Mouse (Mus musculus): Measurements from ENCODE around the gene Dap. TPM values are rescaled to one million over a fixed set of nuclear protein-coding genes. Genes with fewer than 3 reads are reported as not detected.

The Dap gene
- polyA plus RNA-seq, 1 experiment from 2014 or later, result 32.9 TPM

DNA sequence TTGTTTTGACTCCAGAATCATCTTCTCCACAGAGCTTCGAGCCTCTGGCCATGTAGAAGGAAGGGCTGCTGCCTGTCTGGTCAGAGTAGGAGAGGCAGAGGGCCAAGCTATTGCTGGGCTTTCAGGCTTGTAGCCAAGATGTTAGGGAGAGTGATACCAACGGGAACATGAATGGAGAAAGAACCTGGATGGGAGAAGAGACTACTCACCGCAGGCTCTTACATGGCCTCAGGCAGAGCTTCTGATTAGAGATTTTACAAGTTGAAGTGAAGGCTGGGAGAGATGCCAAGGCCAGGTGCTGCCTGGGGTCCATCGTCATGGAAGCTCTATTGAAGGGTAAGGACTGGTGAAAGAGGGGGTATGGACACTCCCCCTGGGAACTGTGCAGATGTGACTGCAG, 54.0 kb downstream of the Dap start:
- Histone ChIP-seq H3K4me3 (no peak overlapping the region), H3K9me3 (replicated peaks) (no peaks in the 10 kb centered on the region), H3K27ac (replicated peaks) (no peak overlapping the region), H3K4me1 (0 out of 2 replicates have a peak, but pooled peaks cover 3% of the 10 kb centered on the region), H3K36me3 (no peaks in the 10 kb centered on the region), H3K27me3 (ENCODE audit: low read depth, poor library complexity, severe bottlenecking) (no peaks in the 10 kb centered on the region)
- WGBS, result 86% methylated on average over 4 of the region's 4 CpGs
- no peak for DNase-seq (ENCODE audit: low spot score)

DNA sequence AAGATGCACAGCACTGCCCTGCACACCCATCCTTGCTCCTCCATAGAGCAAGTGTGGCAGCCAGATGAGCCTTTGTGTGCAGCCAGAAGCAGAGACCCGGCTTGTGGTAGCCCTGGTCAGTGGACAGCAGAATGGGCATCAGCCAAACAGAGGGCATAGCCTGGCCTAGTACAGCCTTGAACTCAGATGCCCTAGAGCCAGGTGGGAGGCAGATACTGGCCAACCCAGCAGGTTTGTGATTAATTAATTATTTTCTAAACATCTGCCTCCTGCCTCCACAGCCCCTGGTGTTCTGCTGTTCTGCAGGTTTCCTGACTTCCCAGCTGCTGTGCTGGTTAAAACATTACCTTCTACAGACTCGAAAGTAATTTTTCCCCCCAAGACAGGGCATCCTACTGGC, 55.0 kb downstream of the Dap start:
- Histone ChIP-seq H3K36me3 (no peaks in the 10 kb centered on the region), H3K27ac (replicated peaks) (no peak overlapping the region), H3K4me3 (no peak overlapping the region), H3K4me1 (0 out of 2 replicates have a peak, but pooled peaks cover 3% of the 10 kb centered on the region), H3K27me3 (ENCODE audit: low read depth, poor library complexity, severe bottlenecking) (no peaks in the 10 kb centered on the region), H3K9me3 (replicated peaks) (no peaks in the 10 kb centered on the region)
- no peak for DNase-seq (ENCODE audit: low spot score)
- 77% methylated on average over 2 of the region's 2 CpGs for WGBS

DNA sequence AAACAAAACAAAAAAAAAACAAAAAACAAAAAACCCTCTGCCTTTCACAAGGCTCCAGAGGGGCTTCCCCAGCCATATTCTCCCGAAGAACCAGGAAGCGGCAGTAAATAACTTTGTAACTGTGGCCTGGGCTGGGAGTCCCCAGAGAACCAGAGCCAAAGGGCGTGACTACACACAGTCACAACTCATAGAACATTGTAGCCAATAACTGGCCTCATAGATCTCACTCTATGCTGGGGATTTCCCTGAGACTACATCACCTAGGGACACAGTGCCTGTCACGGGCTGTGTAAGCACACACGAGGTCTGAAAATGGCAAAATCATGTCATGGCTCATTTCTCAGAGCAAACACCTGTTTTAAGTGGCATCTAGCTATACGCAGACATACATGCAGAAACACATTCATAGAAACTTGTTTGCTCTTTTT, 55.5 kb downstream of the Dap start:
- no peaks in the 10 kb centered on the region for H3K36me3 ChIP-seq
- no peak overlapping the region for H3K4me3 ChIP-seq
- 91% methylated on average over 6 of the region's 6 CpGs for WGBS
- DNase-seq (ENCODE audit: low spot score), result no peak
- no peaks in the 10 kb centered on the region for H3K27me3 ChIP-seq (ENCODE audit: low read depth, poor library complexity, severe bottlenecking)
- no peaks in the 10 kb centered on the region for H3K9me3 ChIP-seq (replicated peaks)
- 0 out of 2 replicates have a peak, but pooled peaks cover 3% of the 10 kb centered on the region for H3K4me1 ChIP-seq
- H3K27ac ChIP-seq (replicated peaks), result no peak overlapping the region

DNA sequence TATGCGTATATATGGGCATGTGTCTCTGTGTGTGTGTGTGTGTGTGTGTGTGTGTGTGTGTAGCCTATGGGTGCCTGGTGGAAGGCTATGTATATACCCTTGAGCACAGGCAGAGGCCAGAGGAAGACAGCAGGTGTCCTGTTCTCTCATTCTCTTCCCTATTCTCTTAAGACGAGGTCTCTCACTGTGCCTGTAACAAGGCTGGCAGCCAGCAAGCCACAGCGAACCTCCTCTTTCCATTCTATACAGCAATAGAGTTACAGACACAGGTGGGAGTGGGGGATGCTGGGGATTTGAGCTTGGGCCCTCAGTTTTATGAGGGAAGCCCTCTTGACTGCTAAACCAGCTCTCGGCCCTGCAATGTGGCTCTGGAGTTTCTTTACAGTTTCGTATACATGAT, 55.9 kb downstream of the Dap start:
- H3K27ac ChIP-seq (replicated peaks), result no peak overlapping the region
- no peak overlapping the region for H3K4me3 ChIP-seq
- no peaks in the 10 kb centered on the region for H3K27me3 ChIP-seq (ENCODE audit: low read depth, poor library complexity, severe bottlenecking)
- no peaks in the 10 kb centered on the region for H3K36me3 ChIP-seq
- 78% methylated on average over 5 of the region's 5 CpGs for WGBS
- H3K9me3 ChIP-seq (replicated peaks), result no peaks in the 10 kb centered on the region
- H3K4me1 ChIP-seq, result 0 out of 2 replicates have a peak, but pooled peaks cover 3% of the 10 kb centered on the region
- no peak for DNase-seq (ENCODE audit: low spot score)

DNA sequence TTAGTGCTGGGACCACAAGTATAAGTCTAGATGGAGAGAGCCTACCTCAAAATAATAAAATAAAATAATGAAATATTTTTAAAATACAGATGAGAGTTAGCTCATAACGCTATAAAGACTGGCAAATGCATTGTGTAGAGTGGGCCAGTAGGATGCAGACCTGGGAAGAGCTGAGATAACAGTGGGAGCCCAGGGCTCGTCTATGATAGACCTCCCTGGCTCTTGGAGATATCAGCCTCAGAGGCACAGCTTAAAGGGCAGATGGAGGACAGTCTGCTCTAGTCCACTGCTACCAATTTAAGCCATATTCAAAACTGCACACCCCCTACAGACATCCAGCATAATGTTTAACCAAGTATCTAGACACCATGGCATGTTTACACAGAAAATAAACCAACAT, 56.6 kb downstream of the Dap start:
- WGBS, result 78% methylated on average over 2 of the region's 2 CpGs
- H3K36me3 ChIP-seq, result no peaks in the 10 kb centered on the region
- H3K27me3 ChIP-seq (ENCODE audit: low read depth, poor library complexity, severe bottlenecking), result no peaks in the 10 kb centered on the region
- H3K9me3 ChIP-seq (replicated peaks), result no peaks in the 10 kb centered on the region
- no peak overlapping the region for H3K4me3 ChIP-seq
- 0 out of 2 replicates have a peak, but pooled peaks cover 3% of the 10 kb centered on the region for H3K4me1 ChIP-seq
- H3K27ac ChIP-seq (replicated peaks), result no peak overlapping the region
- DNase-seq (ENCODE audit: low spot score), result no peak

DNA sequence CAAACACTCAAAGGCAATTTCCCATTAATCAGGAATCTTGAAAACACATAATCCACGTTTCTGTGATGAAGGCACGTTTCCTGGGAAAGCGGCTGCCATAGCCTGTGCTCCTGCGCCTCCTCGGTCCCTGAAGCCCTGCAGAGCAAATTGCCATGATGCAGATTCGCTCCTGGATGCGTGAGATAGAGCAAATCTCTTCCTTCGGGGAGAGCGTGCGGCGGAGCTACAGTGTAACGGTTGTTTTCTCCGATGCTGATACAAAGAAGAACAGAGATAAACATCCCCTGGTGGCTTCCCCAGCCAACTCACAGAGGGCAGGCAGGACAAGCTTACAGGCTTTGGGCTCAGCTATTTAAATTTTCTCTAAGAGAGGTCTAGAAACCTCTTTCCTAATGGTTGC, 57.7 kb downstream of the Dap start:
- no peaks in the 10 kb centered on the region for H3K36me3 ChIP-seq
- no peaks in the 10 kb centered on the region for H3K9me3 ChIP-seq (replicated peaks)
- H3K4me1 ChIP-seq, result 0 out of 2 replicates have a peak, but pooled peaks cover 3% of the 10 kb centered on the region
- DNase-seq (ENCODE audit: low spot score), result no peak
- H3K4me3 ChIP-seq, result no peak overlapping the region
- no peak overlapping the region for H3K27ac ChIP-seq (replicated peaks)
- WGBS, result 81% methylated on average over 13 of the region's 13 CpGs
- H3K27me3 ChIP-seq (ENCODE audit: low read depth, poor library complexity, severe bottlenecking), result no peaks in the 10 kb centered on the region

DNA sequence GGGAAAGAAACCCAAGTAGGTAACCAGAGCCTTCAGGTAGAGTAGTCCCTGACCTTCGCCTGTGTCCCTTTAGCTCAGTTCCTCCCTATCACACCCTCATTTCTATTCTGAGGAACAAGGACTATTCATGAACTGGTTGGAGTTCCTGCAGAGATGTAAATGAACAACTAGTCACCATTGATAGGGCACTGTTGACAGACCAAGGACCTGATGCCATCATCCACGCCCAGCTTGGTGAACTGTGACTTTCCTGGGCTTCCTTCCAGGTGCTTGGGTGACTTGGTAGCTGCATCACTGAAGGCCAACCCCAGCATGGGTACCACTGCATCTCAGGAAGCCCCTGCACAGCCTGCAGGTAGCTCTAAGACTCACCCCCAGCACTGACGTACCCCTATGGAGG, 58.2 kb downstream of the Dap start:
- Histone ChIP-seq H3K4me1 (0 out of 2 replicates have a peak, but pooled peaks cover 3% of the 10 kb centered on the region), H3K27me3 (ENCODE audit: low read depth, poor library complexity, severe bottlenecking) (no peaks in the 10 kb centered on the region), H3K27ac (replicated peaks) (no peak overlapping the region), H3K4me3 (no peak overlapping the region), H3K9me3 (replicated peaks) (no peaks in the 10 kb centered on the region), H3K36me3 (no peaks in the 10 kb centered on the region)
- no peak for DNase-seq (ENCODE audit: low spot score)
- WGBS, result 77% methylated on average over 3 of the region's 3 CpGs

DNA sequence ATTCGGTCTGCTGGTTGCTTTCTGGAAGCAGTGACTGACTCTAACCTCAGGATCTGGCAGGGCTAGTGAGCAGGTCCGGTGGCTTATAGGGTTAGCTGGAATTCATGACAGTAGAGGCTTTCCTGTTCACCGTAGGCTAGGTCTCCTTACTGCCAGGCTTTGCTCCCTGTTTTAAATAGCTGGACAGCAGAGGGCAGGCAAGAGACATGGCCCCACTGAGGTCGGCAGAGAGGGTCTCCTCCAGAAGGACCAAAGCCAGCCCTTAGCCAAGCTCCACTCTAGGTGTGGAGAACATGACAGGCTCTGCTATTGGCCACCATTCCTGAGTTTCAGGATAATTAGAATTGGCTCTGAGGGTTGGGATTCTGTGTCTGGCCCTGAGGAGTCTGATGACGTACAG, 60.0 kb downstream of the Dap start:
- Histone ChIP-seq H3K27me3 (ENCODE audit: low read depth, poor library complexity, severe bottlenecking) (no peaks in the 10 kb centered on the region), H3K4me3 (no peak overlapping the region), H3K27ac (replicated peaks) (no peak overlapping the region), H3K9me3 (replicated peaks) (no peaks in the 10 kb centered on the region), H3K36me3 (no peaks in the 10 kb centered on the region), H3K4me1 (0 out of 2 replicates have a peak, but pooled peaks cover 3% of the 10 kb centered on the region)
- 65% methylated on average over 5 of the region's 5 CpGs for WGBS
- no peak for DNase-seq (ENCODE audit: low spot score)

DNA sequence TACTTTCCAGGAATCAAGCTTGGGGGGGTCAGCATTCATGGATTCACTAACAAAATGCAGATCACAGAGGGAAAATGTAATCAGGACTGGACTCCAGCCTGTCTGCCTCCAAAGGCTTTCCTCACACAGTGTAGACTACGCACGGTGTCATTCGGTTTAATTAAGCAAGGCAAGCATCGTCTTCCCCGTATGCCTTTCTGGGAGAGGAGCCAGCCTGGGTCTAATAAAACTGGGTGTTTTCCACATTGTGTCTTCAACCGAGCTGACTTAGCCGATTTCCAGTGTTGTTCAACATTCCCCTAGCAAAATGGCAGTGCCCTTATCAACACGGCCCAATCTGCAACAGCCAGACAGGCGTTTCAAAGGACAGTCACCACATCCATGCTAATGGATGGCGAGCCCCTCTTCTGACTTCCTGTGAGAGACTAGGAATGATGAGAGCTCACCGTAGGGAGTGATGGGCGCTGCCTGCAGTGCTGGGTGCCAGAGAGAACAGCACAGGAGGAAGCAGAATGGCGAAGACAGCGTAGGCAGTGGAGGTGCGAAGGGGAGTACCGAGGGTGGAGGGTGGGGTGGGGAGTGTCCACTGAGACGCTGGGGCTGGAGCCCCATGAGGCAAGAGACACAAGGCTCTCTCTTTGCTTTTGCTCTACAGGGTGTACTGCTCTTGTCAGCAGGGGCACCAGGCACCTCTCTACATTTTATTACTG, 61.0 kb downstream of the Dap start:
- WGBS, result 89% methylated on average over 17 of the region's 17 CpGs
- no peaks in the 10 kb centered on the region for H3K36me3 ChIP-seq
- no peaks in the 10 kb centered on the region for H3K9me3 ChIP-seq (replicated peaks)
- 0 out of 2 replicates have a peak, but pooled peaks cover 3% of the 10 kb centered on the region for H3K4me1 ChIP-seq
- H3K27me3 ChIP-seq (ENCODE audit: low read depth, poor library complexity, severe bottlenecking), result no peaks in the 10 kb centered on the region
- no peak overlapping the region for H3K27ac ChIP-seq (replicated peaks)
- no peak overlapping the region for H3K4me3 ChIP-seq
- no peak for DNase-seq (ENCODE audit: low spot score)

DNA sequence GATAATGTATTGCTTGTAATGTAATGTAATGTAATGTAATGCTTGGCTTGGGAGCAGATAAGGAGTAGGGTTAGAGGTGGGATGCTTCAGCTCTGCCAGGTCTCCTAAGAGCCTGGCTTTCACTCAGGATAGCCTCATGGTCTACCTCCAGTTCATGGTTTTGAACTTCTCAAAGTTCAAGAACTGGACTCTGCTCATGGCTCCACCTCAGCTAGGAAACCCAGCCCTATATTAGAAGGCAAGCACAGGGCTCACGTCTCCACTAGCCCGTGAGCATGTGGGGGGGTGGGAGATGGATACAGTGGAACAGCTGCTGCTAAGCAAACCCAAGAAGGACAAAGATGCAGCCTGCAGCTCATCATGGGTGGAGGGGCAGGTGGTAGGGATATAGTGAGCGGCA, 61.6 kb downstream of the Dap start:
- Histone ChIP-seq H3K4me1 (0 out of 2 replicates have a peak, but pooled peaks cover 3% of the 10 kb centered on the region), H3K9me3 (replicated peaks) (no peaks in the 10 kb centered on the region)
- WGBS, result 89% methylated on average over 3 of the region's 3 CpGs

DNA sequence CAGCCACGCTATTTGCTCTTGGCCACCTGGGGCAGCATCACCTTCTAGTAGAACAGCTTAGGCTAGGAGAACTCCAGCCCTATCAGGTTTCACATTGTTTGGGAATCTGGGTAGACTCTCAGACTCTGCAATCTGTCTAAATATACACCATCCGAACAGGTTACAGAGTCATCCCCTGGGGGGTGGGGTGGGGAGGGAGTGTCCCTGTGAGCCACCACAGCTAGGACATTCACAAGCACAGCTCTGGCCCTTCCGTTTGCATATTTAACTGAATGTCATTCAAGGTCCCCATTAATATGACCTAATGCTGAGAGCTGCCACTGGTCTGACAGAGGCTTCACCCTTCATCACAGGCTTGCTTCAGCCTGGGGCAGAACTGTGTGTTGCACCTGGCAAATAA, 68.5 kb downstream of the Dap start:
- H3K4me3 ChIP-seq, result no peak overlapping the region
- DNase-seq (ENCODE audit: low spot score), result no peak
- peaks cover 20% of the 10 kb centered on the region for H3K4me1 ChIP-seq
- no peaks in the 10 kb centered on the region for H3K36me3 ChIP-seq
- H3K9me3 ChIP-seq (replicated peaks), result no peaks in the 10 kb centered on the region
- WGBS, result 56% methylated on average over 3 of the region's 3 CpGs
- H3K27ac ChIP-seq (replicated peaks), result no peak overlapping the region
- peaks cover 32% of the 10 kb centered on the region for H3K27me3 ChIP-seq (ENCODE audit: low read depth, poor library complexity, severe bottlenecking)

More for the DNA sequence above, 61.6 kb downstream of the Dap start:
- no peak for DNase-seq (ENCODE audit: low spot score)
- Histone ChIP-seq H3K36me3 (no peaks in the 10 kb centered on the region), H3K27me3 (ENCODE audit: low read depth, poor library complexity, severe bottlenecking) (no peaks in the 10 kb centered on the region), H3K4me3 (no peak overlapping the region), H3K27ac (replicated peaks) (no peak overlapping the region)

DNA sequence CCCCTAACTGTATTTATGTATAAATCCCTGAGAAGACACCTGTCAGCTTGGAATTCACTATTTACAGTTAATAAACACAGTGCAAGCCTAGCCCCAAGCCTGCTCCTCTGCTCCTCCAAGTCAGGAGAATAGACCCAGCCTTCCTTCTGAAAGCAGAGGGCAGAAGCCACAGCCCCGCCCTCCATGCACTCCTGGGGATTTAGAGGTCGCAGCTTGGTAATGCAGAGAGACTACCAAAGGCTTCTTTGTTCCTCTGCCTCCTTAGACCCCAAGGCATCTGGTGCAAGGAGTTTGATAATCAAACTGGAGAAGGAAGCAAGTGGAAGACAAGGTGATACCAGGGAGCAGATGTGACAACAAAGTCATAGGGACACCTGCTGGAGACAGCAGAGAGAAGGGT, 70.2 kb downstream of the Dap start:
- WGBS, result 3% methylated on average over 2 of the region's 2 CpGs
- Histone ChIP-seq H3K9me3 (replicated peaks) (no peaks in the 10 kb centered on the region), H3K27me3 (ENCODE audit: low read depth, poor library complexity, severe bottlenecking) (peaks cover 49% of the 10 kb centered on the region), H3K4me3 (no peak overlapping the region), H3K36me3 (no peaks in the 10 kb centered on the region), H3K4me1 (peaks cover 24% of the 10 kb centered on the region), H3K27ac (replicated peaks) (no peak overlapping the region)
- DNase-seq (ENCODE audit: low spot score), result no peak

DNA sequence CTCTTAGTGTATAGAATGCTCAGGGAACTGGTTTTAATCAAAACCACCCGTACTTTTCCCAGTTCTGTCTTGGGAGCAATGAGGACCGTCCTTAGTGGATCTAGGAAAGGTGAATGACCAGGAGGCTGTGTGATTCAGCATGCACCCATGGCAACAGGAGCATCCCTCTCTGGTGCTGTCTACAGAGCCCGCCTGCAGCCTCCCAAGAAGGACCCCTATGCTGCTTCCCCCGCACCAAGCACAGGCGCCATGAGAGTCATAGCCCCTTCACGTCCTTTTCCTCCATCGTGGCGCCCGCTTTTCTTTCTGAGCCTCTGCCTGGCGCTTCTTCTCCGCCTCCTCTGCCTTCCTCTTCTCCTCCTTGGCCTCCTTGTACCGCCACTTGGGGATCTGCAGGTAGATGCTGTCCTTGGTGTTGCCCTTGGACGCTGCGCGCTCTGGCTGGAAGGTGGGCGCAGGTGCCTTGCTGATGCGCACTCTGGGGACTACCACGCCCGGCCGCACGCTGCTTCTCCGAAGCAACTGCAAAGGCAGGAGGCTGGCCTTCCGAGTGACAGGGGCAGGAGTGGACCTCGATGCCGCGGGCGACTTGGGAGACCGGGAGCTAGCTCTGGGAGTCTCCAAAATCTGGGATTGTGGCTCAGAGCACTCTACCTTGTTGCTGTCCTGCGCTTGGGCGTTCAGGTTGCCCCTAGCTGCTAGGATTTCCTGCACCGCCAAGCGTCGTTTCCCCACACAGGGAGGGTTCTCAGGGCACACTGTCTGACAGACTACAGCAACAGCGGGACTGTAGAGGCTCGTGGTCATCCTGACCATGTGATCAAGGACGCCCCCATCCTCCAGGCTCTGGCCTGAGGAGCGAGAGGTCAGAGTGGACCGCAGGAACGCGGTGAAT, 73.0 kb downstream of the Dap start:
- Histone ChIP-seq H3K9me3 (replicated peaks) (no peaks in the 10 kb centered on the region), H3K27ac (replicated peaks) (0 out of 2 replicates have a peak overlapping the region, but pooled peaks have one; percentile 46), H3K4me1 (peaks cover 24% of the 10 kb centered on the region), H3K36me3 (no peaks in the 10 kb centered on the region), H3K27me3 (ENCODE audit: low read depth, poor library complexity, severe bottlenecking) (peaks cover 49% of the 10 kb centered on the region), H3K4me3 (peak overlapping the region; percentile 51)
- peak; percentile 23 for DNase-seq (ENCODE audit: low spot score)
- 9% methylated on average over 40 of the region's 40 CpGs for whole genome bisulfite sequencing

Data from midbrain, embryonic 10.5 days (tissue).